Mouse (Mus musculus): ENCODE results near the gene 2310079G19Rik.

Gene 2310079G19Rik

DNA sequence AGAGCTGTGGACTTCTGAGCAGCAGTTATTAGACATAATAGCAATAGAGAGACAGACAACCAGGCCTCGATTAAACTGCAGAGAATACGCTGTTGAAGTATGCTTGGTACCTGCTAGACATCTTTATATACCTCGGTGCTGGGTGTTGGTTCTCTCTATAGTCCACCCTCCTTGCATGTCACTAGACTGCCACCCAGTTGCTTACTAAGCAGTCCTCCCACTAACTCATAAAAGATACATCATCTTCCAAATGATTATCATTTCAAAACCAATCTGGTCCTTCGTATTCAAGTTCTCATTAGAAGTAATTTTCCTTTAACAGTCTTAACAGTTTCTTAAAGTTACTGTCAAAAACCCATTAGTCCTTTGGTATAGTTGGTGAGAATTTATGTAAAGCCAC is at the start of gene 2310079G19Rik:
TSS of gene 2310079G19Rik (minus strand) at position 101 of the 400 bp plus-strand sequence.
- no peak for DNase-seq (ENCODE audit: extremely low spot score, low read depth, low spot score)

GRCm38 (mm10) chr16:88671571-88671970 is 44.1 kb upstream of the 2310079G19Rik start, which contains the start of gene Krtap27-1:
Gene Krtap27-1, minus strand, starts transcription at chr16:88671671.
- no peak for DNase-seq (ENCODE audit: extremely low spot score, low read depth, low spot score)

DNA sequence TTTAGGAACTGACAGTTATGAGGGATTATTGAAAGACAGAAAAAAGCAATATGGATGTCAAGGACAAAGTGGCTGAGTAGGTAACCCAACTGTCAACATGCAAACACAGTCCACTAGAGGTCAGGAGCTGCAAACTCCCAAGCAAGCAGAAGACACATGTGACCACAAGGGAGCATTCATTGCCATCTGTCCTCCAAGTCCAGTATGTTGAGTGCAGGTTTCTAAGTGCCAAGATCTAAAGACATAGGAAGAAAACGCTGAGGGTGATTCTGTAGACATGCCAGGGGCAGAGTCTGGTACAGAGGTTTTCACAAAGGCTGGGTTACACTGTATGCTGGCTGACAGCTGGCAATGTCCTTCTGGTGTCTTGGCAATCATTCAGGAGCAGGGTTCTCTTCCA is 30.0 kb upstream of the 2310079G19Rik start:
- DNase-seq (ENCODE audit: extremely low spot score, low read depth, low spot score), result no peak

DNA sequence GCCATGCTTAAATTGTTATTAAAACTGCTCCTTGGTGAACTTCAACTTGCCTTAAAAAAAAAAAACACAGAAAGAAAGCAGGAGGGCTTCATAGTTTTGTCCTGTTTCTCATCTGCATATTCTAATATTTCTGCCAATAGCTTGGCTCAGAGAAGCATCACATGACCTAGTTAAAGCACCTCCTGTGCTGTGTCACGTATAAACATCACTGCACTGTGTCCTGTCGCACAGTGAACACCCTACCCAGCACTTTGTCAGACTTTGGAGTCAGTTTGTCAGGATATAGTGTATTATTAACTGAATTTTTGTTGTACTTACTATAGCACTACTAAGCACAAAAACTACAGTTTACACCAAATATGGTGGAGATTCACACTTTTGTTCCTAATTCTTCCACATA is 24.5 kb upstream of the 2310079G19Rik start:
- no peak for DNase-seq (ENCODE audit: extremely low spot score, low read depth, low spot score)

DNA sequence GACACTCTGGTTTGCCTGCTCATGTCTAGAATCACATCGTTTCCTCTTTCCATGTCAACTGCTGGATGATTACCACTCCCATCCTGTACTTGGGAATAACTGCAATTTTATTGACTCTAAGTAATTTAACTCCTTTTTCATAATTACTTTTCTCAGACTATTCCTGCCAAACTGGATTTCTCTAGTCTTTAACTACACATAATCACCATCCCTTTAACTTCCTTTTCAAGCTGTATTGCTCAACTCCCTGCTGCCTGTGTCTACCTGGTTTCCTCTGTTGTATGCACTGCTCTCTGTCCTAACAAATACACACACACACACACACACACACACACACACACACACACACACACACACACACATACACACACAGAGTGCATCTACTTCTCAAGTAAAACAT is 23.6 kb upstream of the 2310079G19Rik start:
- DNase-seq (ENCODE audit: extremely low spot score, low read depth, low spot score), result no peak

GRCm38 (mm10) chr16:88647358-88647846 is 19.9 kb upstream of the 2310079G19Rik start, which contains the start of gene Krtap26-1:
Gene Krtap26-1, minus strand, starts transcription at chr16:88647796.
- no peak for DNase-seq (ENCODE audit: extremely low spot score, low read depth, low spot score)

DNA sequence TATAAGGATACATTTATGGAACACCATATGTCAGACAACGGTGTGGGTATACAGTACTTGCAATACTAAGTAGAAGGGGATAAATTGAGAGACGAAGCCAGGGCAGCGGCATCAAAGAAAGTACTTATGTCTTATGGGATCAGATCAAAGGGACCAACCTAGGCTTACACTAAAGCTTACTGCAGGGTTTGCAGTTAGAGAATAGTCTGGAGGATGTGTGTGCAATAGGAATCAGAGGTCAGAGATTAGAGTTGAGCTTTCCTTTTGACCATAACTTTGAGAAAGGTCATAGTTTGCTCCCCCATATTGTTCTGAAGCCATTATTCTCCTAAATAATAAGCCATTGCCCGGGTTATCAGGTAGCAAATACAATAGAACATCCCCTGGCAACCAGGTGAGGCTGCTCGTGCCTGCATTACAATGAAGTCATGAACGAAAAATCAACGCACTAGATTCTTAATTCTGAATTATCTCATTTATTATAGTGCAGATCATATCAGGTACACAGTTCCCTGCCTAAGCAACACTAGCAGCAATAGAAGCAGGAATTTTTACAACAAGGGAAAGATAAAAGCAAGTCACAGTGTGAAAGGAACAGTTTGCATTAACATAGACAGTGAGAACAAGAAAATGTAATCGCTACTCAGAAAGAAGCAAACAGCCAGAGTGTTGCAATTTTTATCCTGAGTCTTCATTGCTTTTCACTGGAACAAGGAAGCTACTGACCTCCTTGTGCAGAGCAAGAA is 19.1 kb upstream of the 2310079G19Rik start:
- no peak for DNase-seq (ENCODE audit: extremely low spot score, low read depth, low spot score)

DNA sequence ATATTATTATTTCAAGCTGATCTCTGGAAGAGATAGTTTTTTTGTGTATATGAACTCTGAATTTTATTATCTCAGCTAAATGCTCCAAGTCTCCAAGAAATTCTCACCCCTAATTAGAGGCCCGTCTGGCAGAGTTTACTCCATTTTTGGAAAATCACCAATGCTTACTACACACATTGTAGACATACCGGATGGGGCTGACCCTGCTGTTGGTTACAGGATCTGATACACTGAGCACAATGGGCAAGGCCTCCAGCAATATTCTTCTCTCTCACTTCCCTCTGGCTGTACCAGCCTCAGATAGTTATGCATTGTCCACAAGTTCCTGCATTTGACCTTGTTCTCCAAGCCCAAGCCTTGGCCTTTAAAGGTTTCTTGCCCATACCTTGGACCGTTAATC is 12.6 kb upstream of the 2310079G19Rik start:
- no peak for DNase-seq (ENCODE audit: extremely low spot score, low read depth, low spot score)

- no peak for DNase-seq (ENCODE audit: extremely low spot score, low read depth, low spot score)
Measured at GRCm38 (mm10) chr16:88635142-88635541, 7.7 kb upstream of the 2310079G19Rik start.

GRCm38 (mm10) chr16:88631474-88631873 is 4.0 kb upstream of the 2310079G19Rik start:
- DNase-seq (ENCODE audit: extremely low spot score, low read depth, low spot score), result no peak

DNA sequence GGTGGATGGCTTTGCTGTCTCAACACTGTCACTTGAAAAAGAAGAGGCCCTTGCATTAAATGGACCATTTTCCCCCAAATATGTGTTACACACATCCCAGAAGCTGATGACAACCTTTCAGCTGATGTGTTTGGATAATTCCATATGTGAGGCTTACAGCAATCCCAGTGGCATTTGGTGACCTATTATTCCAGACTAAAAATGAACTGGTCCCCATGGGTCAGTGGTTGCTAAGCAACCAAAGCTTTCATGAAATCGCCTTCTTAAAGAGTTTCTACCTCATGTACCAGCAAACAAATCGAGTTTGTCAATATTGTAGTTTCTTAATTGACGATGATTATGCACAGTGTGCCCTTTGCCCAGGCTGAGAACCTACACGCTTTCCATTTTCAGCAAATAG is 14.8 kb downstream of the 2310079G19Rik start:
- DNase-seq (ENCODE audit: extremely low spot score, low read depth, low spot score), result no peak

DNA sequence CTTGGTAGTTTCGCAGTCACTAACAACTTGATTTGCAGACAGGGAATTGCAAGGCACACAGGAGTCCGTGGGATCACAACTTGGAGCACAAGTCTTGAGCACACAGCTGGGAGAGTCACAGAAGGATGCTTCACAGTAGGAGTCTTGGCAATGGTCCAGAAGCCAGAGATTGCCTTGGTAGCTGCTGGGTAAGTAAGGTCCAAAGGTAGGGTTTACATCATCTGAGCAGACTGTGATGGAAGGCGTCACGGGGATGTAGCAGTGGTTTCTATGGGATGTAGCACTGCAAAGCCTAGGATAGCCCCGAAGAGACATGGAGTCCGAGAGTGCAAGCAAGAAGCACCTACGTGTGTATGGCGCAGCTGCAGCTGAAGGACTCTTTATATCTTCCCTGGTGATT is 15.5 kb downstream of the 2310079G19Rik start, which contains the start of gene Krtap24-1:
TSS of gene Krtap24-1 (minus strand) at position 358 of the 400 bp plus-strand sequence.
- DNase-seq (ENCODE audit: extremely low spot score, low read depth, low spot score), result no peak

DNA sequence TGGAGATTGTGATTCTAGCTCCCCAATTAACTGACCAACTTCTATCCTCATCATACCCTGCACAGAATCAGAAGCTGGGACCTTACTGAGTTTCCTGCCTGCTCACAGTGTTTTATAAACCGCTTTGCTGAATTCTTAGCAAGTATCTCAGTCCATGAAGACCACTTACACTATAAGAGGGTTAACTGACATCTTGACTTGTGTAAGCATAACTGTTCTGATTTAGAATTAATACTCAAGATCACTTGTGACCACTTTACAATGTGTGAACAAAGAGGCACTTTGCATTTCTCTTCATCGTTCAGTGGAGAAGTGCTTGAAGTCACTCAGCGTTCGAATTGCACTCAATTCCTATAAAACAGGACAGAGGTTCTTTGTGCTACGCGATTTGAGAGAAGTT is 22.9 kb downstream of the 2310079G19Rik start:
- DNase-seq (ENCODE audit: extremely low spot score, low read depth, low spot score), result no peak

- DNase-seq (ENCODE audit: extremely low spot score, low read depth, low spot score), result no peak
Measured at GRCm38 (mm10) chr16:88602464-88602863, 25.0 kb downstream of the 2310079G19Rik start.

DNA sequence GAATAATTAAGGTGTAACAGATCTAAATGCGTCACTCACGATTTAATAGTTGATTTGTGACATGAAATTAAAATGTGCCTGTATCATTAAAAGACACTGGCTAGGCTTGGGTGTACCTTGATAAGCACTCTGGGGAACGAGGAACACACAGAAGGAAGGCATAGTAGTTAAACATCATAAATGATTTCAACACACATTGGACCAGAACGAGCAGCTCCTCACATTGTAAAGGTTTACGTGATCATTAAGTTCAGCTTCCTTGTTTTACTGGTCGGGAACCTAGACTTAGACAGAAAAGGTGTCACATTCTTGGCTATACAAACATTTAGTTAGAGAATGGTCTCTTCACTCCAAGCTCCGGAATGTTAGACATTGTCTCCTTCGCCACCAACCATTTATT is 27.2 kb downstream of the 2310079G19Rik start:
- DNase-seq (ENCODE audit: extremely low spot score, low read depth, low spot score), result peak; percentile 71

DNA sequence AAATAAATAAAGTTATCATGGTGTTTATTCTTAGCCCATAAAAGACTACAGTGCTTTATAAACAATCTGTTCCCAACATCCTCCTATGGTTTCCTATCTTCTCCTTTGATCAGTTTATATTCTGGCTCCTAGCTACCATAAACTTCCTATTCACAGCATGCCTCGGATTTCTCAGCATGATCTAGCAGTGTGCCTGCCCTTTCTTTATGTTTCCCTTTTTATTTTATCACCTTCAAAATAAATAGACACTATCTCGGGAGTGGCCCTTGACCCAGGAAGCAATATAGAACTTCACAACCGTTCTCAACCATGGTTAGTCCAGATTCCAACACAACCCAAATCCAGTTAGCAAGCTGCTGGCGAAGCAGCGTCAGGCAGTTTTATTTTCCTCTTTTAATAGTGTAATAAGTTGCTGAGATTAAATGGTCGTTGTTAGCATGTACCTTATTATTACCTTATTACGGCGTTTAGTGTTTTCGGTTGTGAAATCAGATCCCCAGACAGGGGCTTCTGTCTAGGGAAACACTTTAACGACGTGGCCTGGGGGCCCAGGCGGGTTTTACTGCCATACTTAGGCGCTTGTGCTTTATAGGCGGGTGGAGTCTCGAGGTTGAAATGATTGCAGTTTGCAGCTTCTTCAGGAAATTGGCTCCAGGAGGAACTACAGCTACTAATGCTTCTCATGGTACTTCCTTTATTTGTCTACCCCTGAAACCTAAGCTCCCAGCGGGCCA is 27.8 kb downstream of the 2310079G19Rik start:
- DNase-seq (ENCODE audit: extremely low spot score, low read depth, low spot score), result peak; percentile 85

GRCm38 (mm10) chr16:88592758-88593157 is 34.7 kb downstream of the 2310079G19Rik start:
- no peak for DNase-seq (ENCODE audit: extremely low spot score, low read depth, low spot score)

GRCm38 (mm10) chr16:88583338-88583737 is 44.1 kb downstream of the 2310079G19Rik start:
- no peak for DNase-seq (ENCODE audit: extremely low spot score, low read depth, low spot score)

All from hindlimb bud, embryonic 11.5 days (tissue).